Mouse (Mus musculus) thymus, postnatal 14 days (tissue): Measurements from ENCODE around the gene Cyb5r1.

Experiments used
- DNase-seq: peaks from one replicate; pipeline ENCODE4 v3.0.0; 2021

Gene Cyb5r1

GRCm38 (mm10) chr1:134460294-134461284 is 55.2 kb downstream of the Cyb5r1 start:
- DNase-seq: no peak
